Mouse (Mus musculus) intestine, embryonic 15.5 days (tissue): ENCODE measurements around the gene Rnf224. TPM values are rescaled to one million over a fixed set of nuclear protein-coding genes. Genes with fewer than 3 reads are reported as not detected.

Source experiments
- ATAC-seq: fragments of 200-750 bp; cut with Nextera tagmentation; 2 replicates; pipeline ENCODE4 v1.8.0; 2017; ENCODE audit warnings: moderate TSS enrichment, moderate library complexity
- H3K27ac ChIP-seq: fragments of 300-500 bp; sonication (generic); 2 replicates; pipeline ENCODE4 v1.5.1; 2015; ENCODE audit warnings: mild to moderate bottlenecking, inconsistent platforms
- H3K27me3 ChIP-seq: fragments of 300-500 bp; sonication (generic); replicated peaks from 2 replicates; pipeline ENCODE4 v1.6.1; 2015; ENCODE audit warnings: inconsistent platforms
- H3K36me3 ChIP-seq: fragments of 300-500 bp; sonication (generic); 2 replicates; pipeline ENCODE4 v1.6.1; 2015; ENCODE audit warnings: inconsistent platforms
- H3K4me1 ChIP-seq: fragments of 300-500 bp; sonication (generic); replicated peaks from 2 replicates; pipeline ENCODE4 v1.6.1; 2015; ENCODE audit warnings: inconsistent platforms
- H3K4me2 ChIP-seq: fragments of 300-500 bp; sonication (generic); replicated peaks from 2 replicates; pipeline ENCODE4 v1.6.1; 2015; ENCODE audit warnings: mild to moderate bottlenecking, inconsistent platforms
- H3K4me3 ChIP-seq: fragments of 300-500 bp; sonication (generic); replicated peaks from 2 replicates; pipeline ENCODE4 v1.5.1; 2015; ENCODE audit warnings: inconsistent platforms
- H3K9ac ChIP-seq: fragments of 300-500 bp; sonication (generic); 2 replicates; pipeline ENCODE4 v1.6.1; 2015; ENCODE audit warnings: inconsistent platforms
- H3K9me3 ChIP-seq: fragments of 300-500 bp; sonication (generic); 2 replicates; pipeline ENCODE4 v1.6.1; 2016; ENCODE audit warnings: inconsistent platforms
- WGBS: fragments of 180-500 bp; shearing (Covaris S2); methylation state at CpG from one replicate; pipeline ENCODE4 v1.1.7; 2015; 5-methylcytosine and 5-hydroxymethylcytosine counted together
- polyA plus RNA-seq: library from polyadenylated mRNA; unstranded; fragments of >200 nt; fragmentation: Nextera tagmentation; extraction: Ambion mirVana; gene quantifications from 2 replicates; pipeline ENCODE4 v1.2.1, GENCODE M21; 2015

Gene Rnf224
- polyA plus RNA-seq, 1 experiment from 2014 or later: 0.14 TPM

DNA sequence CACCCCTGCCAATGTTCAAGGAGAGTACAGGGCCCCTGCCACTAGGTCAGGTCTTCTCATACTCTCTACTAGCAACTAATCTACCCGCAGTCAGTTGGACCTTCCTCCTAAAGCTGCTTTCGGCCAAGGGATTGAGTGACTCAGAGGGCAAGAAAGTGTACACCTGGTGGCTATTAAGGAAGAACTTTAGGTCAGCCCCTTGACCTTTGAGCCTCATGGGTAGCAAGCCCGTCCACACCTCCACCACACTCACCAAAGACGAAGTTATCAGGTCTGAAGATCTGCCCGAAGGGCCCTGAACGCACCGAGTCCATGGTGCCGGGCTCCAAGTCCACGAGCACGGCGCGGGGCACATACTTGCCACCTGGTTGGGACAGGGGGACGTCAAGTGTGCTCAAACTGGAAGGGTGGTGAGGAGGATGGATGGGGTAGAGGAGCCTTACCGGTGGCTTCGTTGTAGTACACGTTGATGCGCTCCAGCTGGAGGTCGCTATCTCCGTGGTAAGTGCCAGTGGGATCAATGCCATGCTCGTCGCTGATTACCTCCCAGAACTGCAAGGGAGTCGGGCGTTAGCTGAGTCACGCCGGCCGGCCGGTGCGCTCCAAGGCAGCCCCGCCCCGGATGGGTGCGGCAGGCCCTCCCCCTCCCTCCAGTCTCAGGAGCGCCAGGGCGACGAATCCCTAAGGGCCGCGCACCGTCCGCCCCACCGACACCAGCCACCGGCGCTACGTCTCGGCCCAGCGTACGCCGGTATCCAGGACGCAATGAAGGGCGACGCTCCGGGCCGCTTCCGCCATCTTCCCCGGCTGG is 12.7 kb downstream of the Rnf224 start:
- H3K27ac ChIP-seq: peak overlapping the region; percentile 98
- ATAC-seq: peak; percentile 73
- 2% methylated on average over 53 of the region's 53 CpGs for WGBS
- H3K27me3 ChIP-seq: no peaks in the 10 kb centered on the region
- peak overlapping the region; percentile 79 for H3K4me2 ChIP-seq
- no peaks in the 10 kb centered on the region for H3K36me3 ChIP-seq
- H3K4me3 ChIP-seq: peak overlapping the region; percentile 96
- H3K4me1 ChIP-seq: peaks cover 12% of the 10 kb centered on the region
- H3K9me3 ChIP-seq: no peaks in the 10 kb centered on the region
- H3K9ac ChIP-seq: peak overlapping the region; percentile 91

DNA sequence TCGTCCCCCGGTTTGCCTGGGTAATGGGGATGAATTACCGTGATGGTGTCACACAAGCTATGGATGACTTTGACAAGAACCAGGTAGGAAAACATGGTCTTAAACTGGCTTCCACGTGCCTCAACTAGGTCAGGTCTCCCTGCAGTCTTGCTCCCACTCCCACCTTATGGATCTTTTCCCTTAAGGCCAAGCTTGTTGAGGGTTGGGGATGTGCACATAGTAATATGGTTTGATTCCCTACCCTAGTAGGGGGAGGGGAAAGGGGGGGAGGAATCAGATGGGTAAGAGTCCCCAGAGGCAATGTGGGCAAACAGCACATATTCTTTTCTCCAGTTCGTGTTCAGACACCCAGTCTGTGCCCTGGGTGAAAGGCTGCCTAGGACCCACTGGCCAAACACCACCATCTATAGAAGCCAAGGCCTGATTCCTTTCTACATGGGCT is 15.2 kb downstream of the Rnf224 start:
- H3K4me3 ChIP-seq: no peak overlapping the region
- H3K9ac ChIP-seq: no peak overlapping the region
- H3K27me3 ChIP-seq: no peaks in the 10 kb centered on the region
- 74% methylated on average over 5 of the region's 5 CpGs for WGBS
- no peak for ATAC-seq
- H3K4me1 ChIP-seq: peaks cover 11% of the 10 kb centered on the region
- no peak overlapping the region for H3K4me2 ChIP-seq
- H3K27ac ChIP-seq: no peak overlapping the region
- H3K36me3 ChIP-seq: no peaks in the 10 kb centered on the region
- H3K9me3 ChIP-seq: no peaks in the 10 kb centered on the region

GRCm38 (mm10) chr2:25218445-25218844 is 18.1 kb downstream of the Rnf224 start, which contains the start of gene Fam166a:
Fam166a (plus strand) TSS chr2:25218745.
- no peak within 1 kb of the TSS for H3K4me3 ChIP-seq
- no peak within 1 kb of the TSS for H3K4me2 ChIP-seq
- H3K9ac ChIP-seq: no peak within 1 kb of the TSS
- no peak within 1 kb of the TSS for H3K27ac ChIP-seq
- peaks cover 13% of the 10 kb centered on the region; the same call in 1 of the 2 replicates for H3K4me1 ChIP-seq
- no peak for ATAC-seq
- no peaks in the 10 kb centered on the region for H3K36me3 ChIP-seq
- H3K9me3 ChIP-seq: no peaks in the 10 kb centered on the region
- no peaks in the 10 kb centered on the region for H3K27me3 ChIP-seq

- Histone ChIP-seq H3K9ac (no peak overlapping the region), H3K9me3 (no peaks in the 10 kb centered on the region), H3K4me3 (no peak overlapping the region), H3K36me3 (no peaks in the 10 kb centered on the region), H3K27me3 (no peaks in the 10 kb centered on the region), H3K4me1 (0 out of 2 replicates have a peak, but pooled peaks cover 11% of the 10 kb centered on the region), H3K27ac (no peak overlapping the region), H3K4me2 (no peak overlapping the region)
- WGBS: 55% methylated on average over 2 of the region's 2 CpGs
- ATAC-seq: no peak
Measured at GRCm38 (mm10) chr2:25217666-25218065, 18.9 kb downstream of the Rnf224 start.

DNA sequence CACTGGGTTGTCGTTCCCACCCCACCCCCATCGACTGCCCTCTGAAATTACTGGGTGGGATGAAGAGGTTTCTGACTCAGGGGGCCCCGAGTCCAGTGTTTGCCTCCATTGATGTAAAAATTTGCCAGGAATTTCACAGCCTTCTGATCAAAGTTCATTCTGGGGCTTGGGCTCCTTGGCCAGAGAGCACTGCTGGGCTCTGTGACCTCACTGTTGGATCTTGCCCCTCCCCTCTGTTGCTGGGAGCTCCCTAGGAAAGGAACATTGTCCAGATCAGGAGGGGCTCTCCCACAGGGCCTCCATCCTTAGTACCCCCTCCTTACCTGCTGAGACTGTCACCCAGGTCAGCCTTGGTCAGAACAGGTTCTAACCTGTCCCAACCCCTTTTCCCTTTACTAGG is 22.1 kb downstream of the Rnf224 start, which contains the start of gene Stpg3:
Gene Stpg3, minus strand, starts transcription at position 194 of the 400 bp plus-strand sequence.
- Histone ChIP-seq H3K27ac (no peak within 1 kb of the TSS), H3K36me3 (no peaks in the 10 kb centered on the region), H3K9me3 (no peaks in the 10 kb centered on the region), H3K4me1 (peaks cover 18% of the 10 kb centered on the region), H3K4me2 (no peak within 1 kb of the TSS), H3K27me3 (no peaks in the 10 kb centered on the region), H3K9ac (no peak within 1 kb of the TSS), H3K4me3 (no peak within 1 kb of the TSS)
- WGBS: 63% methylated on average over 3 of the region's 3 CpGs
- ATAC-seq: no peak

GRCm38 (mm10) chr2:25213266-25213865 is 23.2 kb downstream of the Rnf224 start:
- H3K27me3 ChIP-seq: no peaks in the 10 kb centered on the region
- peaks cover 18% of the 10 kb centered on the region for H3K4me1 ChIP-seq
- H3K4me3 ChIP-seq: no peak overlapping the region
- WGBS: 68% methylated on average over 23 of the region's 23 CpGs
- no peak overlapping the region for H3K9ac ChIP-seq
- H3K4me2 ChIP-seq: no peak overlapping the region
- no peak overlapping the region for H3K27ac ChIP-seq
- no peaks in the 10 kb centered on the region for H3K36me3 ChIP-seq
- ATAC-seq: no peak
- H3K9me3 ChIP-seq: no peaks in the 10 kb centered on the region

DNA sequence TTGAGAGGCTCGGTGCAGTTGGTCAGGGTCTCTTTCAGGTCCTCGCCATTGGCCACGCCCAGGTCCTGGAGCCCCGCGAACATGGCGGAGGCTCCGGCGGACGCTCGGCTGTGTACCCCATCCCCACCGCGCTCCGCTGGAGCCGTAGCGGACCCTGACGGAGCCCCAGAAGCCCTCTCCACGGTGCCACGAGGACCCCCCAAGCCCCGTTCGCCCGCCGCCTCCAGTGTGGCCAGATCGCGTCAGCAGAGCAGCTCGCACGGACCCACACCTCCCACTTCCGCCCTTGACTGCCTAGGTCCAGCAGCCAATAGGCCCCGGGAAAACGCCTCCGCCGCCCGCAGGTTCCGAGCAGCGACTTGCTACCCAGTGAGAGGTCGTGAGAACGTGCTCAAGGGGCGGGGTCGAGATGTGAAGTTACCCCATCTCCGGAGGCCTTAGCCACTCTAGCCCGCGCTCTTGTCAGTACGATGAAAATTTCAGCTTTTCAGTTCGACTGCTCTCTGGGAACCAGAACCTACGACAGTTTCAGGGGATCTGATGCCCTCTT is 25.4 kb downstream of the Rnf224 start, which contains the start of gene Nelfb:
Gene Nelfb, minus strand, starts transcription at position 369 of the 550 bp plus-strand sequence.
- Histone ChIP-seq H3K9ac (peak within 1 kb of the TSS; percentile 91), H3K27me3 (no peaks in the 10 kb centered on the region), H3K4me1 (peaks cover 18% of the 10 kb centered on the region), H3K27ac (peak within 1 kb of the TSS; percentile 95), H3K36me3 (peaks cover 12% of the 10 kb centered on the region), H3K9me3 (no peaks in the 10 kb centered on the region), H3K4me2 (peak within 1 kb of the TSS; percentile 77), H3K4me3 (peak within 1 kb of the TSS; percentile 92)
- under 1% methylated on average over 44 of the region's 44 CpGs for WGBS
- peak; percentile 94 for ATAC-seq

- H3K9ac ChIP-seq: peak overlapping the region; percentile 91
- under 1% methylated on average over 24 of the region's 24 CpGs for WGBS
- H3K4me3 ChIP-seq: peak overlapping the region; percentile 92
- peaks cover 18% of the 10 kb centered on the region for H3K4me1 ChIP-seq
- no peaks in the 10 kb centered on the region for H3K9me3 ChIP-seq
- peak; percentile 46 for ATAC-seq
- peaks cover 17% of the 10 kb centered on the region for H3K36me3 ChIP-seq
- H3K27me3 ChIP-seq: no peaks in the 10 kb centered on the region
- H3K4me2 ChIP-seq: peak overlapping the region; percentile 77
- H3K27ac ChIP-seq: peak overlapping the region; percentile 95
Measured at GRCm38 (mm10) chr2:25210686-25211085, 25.9 kb downstream of the Rnf224 start.

- H3K27me3 ChIP-seq: no peaks in the 10 kb centered on the region
- 87% methylated on average over 1 of the region's 1 CpGs for WGBS
- no peak overlapping the region for H3K27ac ChIP-seq
- H3K36me3 ChIP-seq: peaks cover 40% of the 10 kb centered on the region
- ATAC-seq: no peak
- H3K9ac ChIP-seq: no peak overlapping the region
- H3K4me2 ChIP-seq: no peak overlapping the region
- H3K4me3 ChIP-seq: no peak overlapping the region
- no peaks in the 10 kb centered on the region for H3K9me3 ChIP-seq
- peaks cover 9% of the 10 kb centered on the region for H3K4me1 ChIP-seq
Measured at GRCm38 (mm10) chr2:25207593-25207992, 29.0 kb downstream of the Rnf224 start.

- H3K4me1 ChIP-seq: no peaks in the 10 kb centered on the region; the same call in none of the 2 replicates
- no peak overlapping the region for H3K9ac ChIP-seq
- no peak overlapping the region for H3K27ac ChIP-seq
- no peaks in the 10 kb centered on the region for H3K27me3 ChIP-seq
- H3K9me3 ChIP-seq: no peaks in the 10 kb centered on the region
- no peak overlapping the region for H3K4me2 ChIP-seq
- H3K4me3 ChIP-seq: no peak overlapping the region
- peaks cover 64% of the 10 kb centered on the region for H3K36me3 ChIP-seq
- ATAC-seq: 0 out of 2 replicates have a peak, but pooled peaks have one; percentile 30
- WGBS: 53% methylated on average over 4 of the region's 4 CpGs
Measured at GRCm38 (mm10) chr2:25203631-25204214, 32.9 kb downstream of the Rnf224 start.

- H3K27ac ChIP-seq: no peak overlapping the region
- no peak overlapping the region for H3K9ac ChIP-seq
- ATAC-seq: no peak
- H3K4me3 ChIP-seq: no peak overlapping the region
- no peaks in the 10 kb centered on the region for H3K9me3 ChIP-seq
- H3K27me3 ChIP-seq: no peaks in the 10 kb centered on the region
- no peak overlapping the region for H3K4me2 ChIP-seq
- H3K4me1 ChIP-seq: peaks cover 5% of the 10 kb centered on the region
- WGBS: 96% methylated on average over 2 of the region's 2 CpGs
- H3K36me3 ChIP-seq: peaks cover 46% of the 10 kb centered on the region
Measured at GRCm38 (mm10) chr2:25200631-25201030, 36.0 kb downstream of the Rnf224 start.

DNA sequence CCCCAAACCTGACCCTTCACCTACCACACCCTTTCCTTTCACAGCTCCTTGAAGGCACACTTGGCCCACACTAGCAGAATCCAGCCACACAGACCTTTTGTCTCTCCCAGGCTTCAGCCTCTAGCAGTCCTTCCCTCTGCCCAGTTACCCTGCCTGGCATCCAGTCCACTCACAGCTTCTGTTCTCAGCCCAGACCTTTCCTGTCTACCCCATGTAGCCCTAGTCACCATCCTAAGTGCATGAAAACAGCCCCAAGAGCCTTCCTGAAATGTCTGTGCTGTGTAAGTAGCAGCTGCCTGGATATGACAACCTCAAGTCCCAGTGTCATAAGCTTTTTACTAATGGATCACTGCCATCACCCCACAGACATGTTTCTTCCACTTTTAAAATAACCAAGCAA is 38.6 kb downstream of the Rnf224 start:
- Histone ChIP-seq H3K27ac (peak overlapping the region; percentile 6; the same call in 1 of the 2 replicates), H3K27me3 (0 out of 2 replicates have a peak, but pooled peaks cover 4% of the 10 kb centered on the region), H3K9ac (no peak overlapping the region), H3K4me1 (peaks cover 28% of the 10 kb centered on the region), H3K4me2 (no peak overlapping the region), H3K9me3 (no peaks in the 10 kb centered on the region), H3K4me3 (no peak overlapping the region), H3K36me3 (peaks cover 27% of the 10 kb centered on the region)
- ATAC-seq: no peak
